Mouse (Mus musculus) embryonic fibroblast, embryonic 13.5 days (primary cell): Measurements from ENCODE around the gene Spib. TPM values are rescaled to one million over a fixed set of nuclear protein-coding genes. Genes with fewer than 3 reads are reported as not detected.

Source experiments
- H3K27ac ChIP-seq: 2 replicates; pipeline ENCODE4 v1.5.1; 2012; ENCODE audit warnings: low read length, control low read depth, inconsistent platforms; ENCODE audit not compliant: insufficient read depth
- H3K4me1 ChIP-seq: 2 replicates; pipeline ENCODE4 v1.6.1; 2011; ENCODE audit warnings: low read length; ENCODE audit not compliant: control insufficient read depth, insufficient read depth
- H3K4me3 ChIP-seq: 2 replicates; pipeline ENCODE4 v1.5.1; 2011; ENCODE audit warnings: mild to moderate bottlenecking, control low read depth, low read length; ENCODE audit not compliant: insufficient read depth
- CTCF ChIP-seq: IDR thresholded peaks from 2 replicates; pipeline ENCODE4 v1.5.1; 2011; ENCODE audit warnings: mild to moderate bottlenecking, control low read depth, low read length, moderate library complexity, borderline replicate concordance; ENCODE audit not compliant: insufficient read depth
- POLR2A ChIP-seq: IDR thresholded peaks from 2 replicates; pipeline ENCODE4 v1.6.1; 2011; ENCODE audit warnings: low read depth, mild to moderate bottlenecking, control low read depth, low read length, moderate library complexity
- polyA plus RNA-seq: library from polyadenylated mRNA; stranded (reverse); fragments of >200 nt; gene quantifications from 2 replicates; pipeline ENCODE4 v1.2.4, GENCODE M21; 2011; ENCODE audit warnings: low read depth; ENCODE audit not compliant: missing spikeins, insufficient read length

Spib gene
- polyA plus RNA-seq, 1 experiment, result not detected

DNA sequence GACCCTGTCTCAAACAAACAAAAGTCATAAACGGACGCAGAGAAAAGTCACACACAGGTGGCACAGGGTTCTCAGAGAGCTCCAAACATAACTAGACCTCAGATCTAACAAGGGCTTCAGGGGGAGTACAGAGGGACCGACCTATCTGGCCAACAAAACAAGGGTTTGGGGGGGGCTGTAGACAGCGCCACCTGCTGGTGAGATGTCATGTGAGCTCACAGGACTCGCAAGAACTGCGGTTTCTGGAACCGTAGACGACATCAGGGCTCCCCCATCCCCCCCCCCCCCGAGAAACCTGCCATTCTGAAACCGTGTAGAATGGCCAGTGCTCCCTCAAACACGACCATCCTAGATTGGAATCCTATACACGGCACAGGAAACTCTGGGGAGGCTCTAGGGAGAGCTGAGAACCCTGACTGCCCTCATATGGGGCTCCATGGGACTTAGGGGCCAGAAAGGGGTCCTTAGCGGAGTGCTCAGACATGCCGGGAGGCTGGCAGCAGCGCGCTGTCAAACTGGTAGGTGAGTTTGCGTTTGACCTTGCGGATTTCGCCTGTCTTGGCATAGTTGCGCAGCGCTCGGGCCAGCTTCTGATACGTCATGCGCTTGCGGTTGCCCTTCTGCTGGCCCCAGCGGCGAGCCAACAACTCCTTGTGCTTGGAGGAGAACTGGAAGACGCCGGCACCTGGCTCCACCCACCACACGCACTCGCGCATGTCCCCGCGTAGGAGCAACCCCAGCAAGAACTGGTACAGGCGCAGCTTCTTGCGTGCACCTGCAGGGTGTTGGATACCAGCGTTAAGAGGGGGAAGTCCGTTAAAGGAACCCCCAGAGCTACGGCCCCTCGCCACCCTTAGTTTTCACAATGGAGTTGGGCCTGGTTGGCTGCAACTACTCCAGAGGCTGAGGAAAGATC, 4.1 kb downstream of the Spib start:
- Histone ChIP-seq H3K27ac (no peak overlapping the region), H3K4me1 (0 out of 2 replicates have a peak, but pooled peaks cover 5% of the 10 kb centered on the region), H3K4me3 (peak overlapping the region; percentile 14)
- TF ChIP-seq CTCF (peak; percentile 71; the same call in 1 of the 2 replicates), POLR2A (peak; percentile 23; the same call in 1 of the 2 replicates)

DNA sequence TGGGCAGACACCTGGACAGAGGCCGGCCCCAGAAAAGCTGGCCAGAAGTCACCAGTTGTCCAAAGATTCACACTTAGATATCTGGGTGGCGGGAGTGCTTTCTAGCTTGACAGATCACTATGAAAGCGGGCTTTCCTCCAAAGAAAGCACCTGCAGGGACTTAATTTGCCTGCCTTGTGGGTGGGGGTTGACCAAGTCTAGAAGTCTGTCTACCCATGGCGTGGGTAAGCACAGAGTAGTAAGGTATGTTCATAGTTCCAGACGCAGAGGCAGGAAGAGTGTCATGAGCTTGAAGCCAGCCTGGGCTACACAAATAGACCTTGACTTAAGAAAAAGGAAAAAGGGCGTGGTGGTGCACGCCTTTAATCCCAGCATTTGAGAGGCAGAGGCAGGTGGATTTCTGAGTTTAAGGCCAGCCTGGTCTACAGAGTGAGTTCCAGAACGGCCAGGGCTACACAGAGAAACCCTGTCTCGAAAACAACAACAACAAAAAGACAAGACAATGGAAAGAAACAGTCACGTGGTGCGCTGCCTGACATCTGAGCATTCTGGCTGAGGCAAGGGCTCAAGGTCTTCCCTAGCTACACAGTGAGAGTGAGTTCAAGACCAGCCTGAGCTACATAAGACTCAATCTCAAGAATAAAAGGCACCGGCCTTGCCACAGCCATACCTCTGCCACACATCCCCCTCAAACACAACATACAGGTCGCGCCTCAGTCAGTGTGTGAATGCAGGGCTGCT, 5.3 kb downstream of the Spib start:
- H3K4me3 ChIP-seq, result no peak overlapping the region
- H3K4me1 ChIP-seq, result 0 out of 2 replicates have a peak, but pooled peaks cover 5% of the 10 kb centered on the region
- no peak overlapping the region for H3K27ac ChIP-seq
- TF ChIP-seq CTCF (no peak), POLR2A (no peak)

GRCm38 (mm10) chr7:44525126-44525832, 6.6 kb downstream of the Spib start:
- Histone ChIP-seq H3K4me3 (no peak overlapping the region), H3K4me1 (0 out of 2 replicates have a peak, but pooled peaks cover 5% of the 10 kb centered on the region), H3K27ac (no peak overlapping the region)
- TF ChIP-seq CTCF, result no peak
- TF ChIP-seq POLR2A, result no peak

DNA sequence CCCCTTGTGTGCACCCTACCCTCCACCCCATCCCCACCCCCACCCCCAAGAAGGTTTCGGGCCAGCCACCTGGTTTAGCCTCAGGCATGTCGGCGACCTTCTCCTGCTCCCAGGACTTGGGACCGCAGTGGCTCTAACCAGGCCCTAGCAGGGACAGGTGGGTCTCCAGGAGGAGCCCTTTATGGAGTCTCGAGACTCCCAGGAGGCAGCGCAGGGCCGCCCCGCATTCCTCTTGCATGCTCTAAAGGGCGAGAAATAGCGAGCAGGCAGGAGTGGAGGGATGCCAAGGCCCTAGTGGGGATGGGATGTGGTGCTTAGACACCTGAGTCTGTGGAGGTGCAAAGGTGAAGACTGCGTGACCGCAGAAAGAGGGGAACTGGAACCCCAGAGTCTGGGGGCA, 7.4 kb downstream of the Spib start, which contains the start of gene Mybpc2:
Mybpc2 (minus strand) TSS at position 155 of the 400 bp plus-strand sequence.
- Histone ChIP-seq H3K27ac (no peak within 1 kb of the TSS), H3K4me3 (no peak within 1 kb of the TSS), H3K4me1 (0 out of 2 replicates have a peak, but pooled peaks cover 5% of the 10 kb centered on the region)
- TF ChIP-seq POLR2A (no peak), CTCF (no peak)

GRCm38 (mm10) chr7:44523056-44523455, 8.8 kb downstream of the Spib start:
- H3K4me1 ChIP-seq, result 0 out of 2 replicates have a peak, but pooled peaks cover 5% of the 10 kb centered on the region
- no peak for TF ChIP-seq POLR2A
- no peak for TF ChIP-seq CTCF
- no peak overlapping the region for H3K4me3 ChIP-seq
- H3K27ac ChIP-seq, result no peak overlapping the region

GRCm38 (mm10) chr7:44521710-44522109, 10.2 kb downstream of the Spib start:
- Histone ChIP-seq H3K4me3 (no peak overlapping the region), H3K27ac (no peak overlapping the region), H3K4me1 (0 out of 2 replicates have a peak, but pooled peaks cover 5% of the 10 kb centered on the region)
- TF ChIP-seq POLR2A, result no peak
- peak; percentile 36; the same call in 1 of the 2 replicates for TF ChIP-seq CTCF

- TF ChIP-seq CTCF, result no peak
- no peak for TF ChIP-seq POLR2A
These were observed 10.9 kb downstream of the Spib start for GRCm38 (mm10) chr7:44520990-44521389.

GRCm38 (mm10) chr7:44519240-44519913, 12.5 kb downstream of the Spib start:
- Histone ChIP-seq H3K4me3 (no peak overlapping the region), H3K27ac (no peak overlapping the region), H3K4me1 (no peaks in the 10 kb centered on the region)
- TF ChIP-seq POLR2A, result no peak
- 0 out of 2 replicates have a peak, but pooled peaks have one; percentile 4 for TF ChIP-seq CTCF

More at GRCm38 (mm10) chr7:44520990-44521389, 10.9 kb downstream of the Spib start:
- Histone ChIP-seq H3K4me3 (no peak overlapping the region), H3K4me1 (0 out of 2 replicates have a peak, but pooled peaks cover 5% of the 10 kb centered on the region), H3K27ac (no peak overlapping the region)
